Mouse (Mus musculus) naive thymus-derived CD4-positive, alpha-beta T cell, adult 2 months (primary cell): ENCODE data around the gene Fhl5.
"Not testable (repeated sequence)": the region's sequence is repeated elsewhere in the genome, so short reads cannot be mapped to it uniquely, and the experiment has no call there.

Source experiments
- DNase-seq: peaks from one replicate; pipeline ENCODE4 v3.0.0-alpha.2; 2011; ENCODE audit warnings: low read depth

Gene Fhl5

DNA sequence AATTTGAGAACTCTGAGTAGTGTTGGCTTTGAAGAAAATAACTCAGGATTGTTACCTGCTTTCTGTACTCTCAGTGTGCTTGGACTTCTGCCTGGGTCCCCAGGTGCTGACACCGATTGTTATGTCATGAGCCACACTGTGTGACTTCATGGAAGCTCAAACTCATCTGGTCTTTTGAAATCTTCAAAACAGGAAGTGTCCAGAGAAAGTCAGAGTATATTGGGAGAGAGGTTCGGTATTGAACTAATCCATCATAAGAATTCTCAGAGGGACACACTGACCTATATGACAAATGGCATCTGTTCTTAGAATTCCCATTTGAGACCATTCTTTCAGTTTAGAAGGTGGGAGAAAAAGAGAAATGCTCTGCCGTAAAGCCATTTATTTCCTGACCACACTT, at the start of gene Fhl5:
Gene Fhl5, minus strand, starts transcription at position 101 of the 400 bp plus-strand sequence.
- DNase-seq = no peak

DNA sequence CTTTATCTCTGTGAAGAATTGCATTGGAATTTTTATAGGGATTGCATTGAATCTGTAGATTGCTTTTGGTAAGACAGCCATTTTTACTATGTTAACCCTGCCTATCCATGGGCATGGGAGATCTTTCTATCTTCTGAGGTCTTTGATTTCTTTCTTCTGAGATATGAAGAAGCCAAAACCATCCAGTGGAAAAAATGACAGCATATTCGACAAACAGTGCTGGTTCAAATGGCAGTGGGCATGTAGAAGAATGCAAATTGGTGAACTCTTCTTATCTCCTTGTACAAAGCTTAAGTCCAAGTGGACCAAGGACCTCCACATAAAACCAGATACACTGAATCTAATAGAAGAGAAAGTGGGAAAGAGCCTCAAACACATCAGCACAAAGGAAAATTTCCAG, 42.3 kb upstream of the Fhl5 start:
- not testable (repeated sequence) for DNase-seq

DNA sequence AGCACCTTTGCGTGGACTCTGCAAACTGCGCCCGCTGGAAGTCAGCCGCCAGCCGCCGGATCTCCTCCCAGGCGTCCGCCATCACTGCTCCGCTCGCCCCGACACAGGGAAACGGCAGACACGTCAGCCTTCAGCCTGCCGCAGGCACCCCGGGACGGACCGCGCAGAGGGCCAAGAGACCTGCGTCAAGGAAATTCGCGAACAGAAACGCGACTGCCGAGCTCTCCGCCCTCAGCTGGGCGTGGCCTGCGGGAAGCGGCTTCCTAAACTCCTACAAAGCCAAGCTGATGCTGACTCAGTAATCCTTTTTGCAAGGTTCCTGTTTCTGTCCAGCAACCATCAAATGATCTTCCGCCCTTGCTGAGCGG, 39.0 kb upstream of the Fhl5 start, which contains the start of gene Ufl1:
Gene Ufl1, minus strand, starts transcription at position 151 of the 368 bp plus-strand sequence.
- DNase-seq = peak; percentile 93

DNA sequence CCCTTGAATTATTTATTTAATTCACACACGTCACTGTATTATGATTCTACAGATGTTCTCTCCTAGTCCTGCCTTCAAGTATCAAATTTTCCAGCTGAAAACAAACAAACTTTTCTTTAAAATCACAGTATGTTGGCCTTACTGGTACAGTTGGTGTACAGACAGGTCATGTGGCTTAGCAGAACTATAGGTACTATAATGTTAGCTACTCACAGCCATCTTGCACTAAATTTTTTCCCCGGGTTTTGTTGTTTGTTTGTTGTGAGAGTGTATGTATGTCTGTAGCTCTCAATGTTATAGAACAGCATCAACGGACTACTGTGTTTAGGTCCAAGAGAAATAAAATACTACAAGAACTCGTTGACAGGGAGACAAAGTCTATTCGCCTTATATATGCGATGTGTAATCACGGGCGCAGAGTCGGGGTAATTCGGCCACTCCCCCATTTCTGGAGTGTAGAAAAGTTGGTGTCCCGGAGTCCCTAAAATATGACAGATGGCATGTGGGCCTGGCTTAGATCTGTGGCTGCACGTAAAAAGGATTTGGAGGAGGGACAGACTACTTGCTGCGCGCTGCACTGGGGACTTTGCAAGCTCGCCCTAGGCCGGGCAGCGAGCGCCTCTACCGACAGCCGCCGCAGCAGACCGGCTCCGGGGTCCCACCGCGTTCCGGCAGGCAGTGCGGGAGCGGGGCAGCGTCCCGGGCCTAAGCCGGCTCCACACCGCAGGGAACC, 38.4 kb upstream of the Fhl5 start:
- no peak for DNase-seq

DNA sequence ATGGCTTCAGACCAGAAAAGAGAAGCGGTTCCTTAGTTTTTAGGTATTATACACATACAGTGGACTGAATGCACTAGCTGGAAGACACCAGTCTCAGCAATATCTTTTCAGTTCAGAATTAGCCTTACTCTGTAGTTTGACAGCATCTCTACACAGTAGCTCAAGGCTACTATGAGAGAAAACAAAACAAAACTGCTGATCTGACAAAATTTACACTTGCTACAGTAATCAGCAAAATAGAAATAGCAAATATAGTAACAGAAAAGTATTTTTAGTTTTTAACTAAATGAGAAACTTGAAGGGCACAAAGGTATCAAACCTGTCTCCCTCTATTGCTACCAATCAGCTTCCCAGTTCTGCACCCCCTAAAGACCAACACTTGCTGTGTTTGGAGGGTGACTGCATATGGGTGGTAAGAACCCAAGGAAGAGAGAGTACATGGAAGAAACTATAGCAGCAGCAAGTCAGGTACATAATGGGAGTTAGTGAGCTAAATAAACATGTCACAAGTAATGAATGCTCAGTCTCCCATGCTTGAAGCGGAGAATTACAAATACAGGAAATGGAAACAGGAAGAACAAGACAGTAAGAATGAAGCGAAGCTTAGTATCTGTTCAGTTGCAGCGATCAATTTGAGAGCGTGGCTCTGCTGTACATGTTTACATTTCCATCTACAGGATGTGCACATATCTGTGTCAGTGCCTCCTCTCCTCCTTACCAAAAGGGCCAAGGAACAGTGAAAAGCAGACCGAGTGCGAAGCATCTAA, 30.4 kb upstream of the Fhl5 start:
- no peak for DNase-seq

DNA sequence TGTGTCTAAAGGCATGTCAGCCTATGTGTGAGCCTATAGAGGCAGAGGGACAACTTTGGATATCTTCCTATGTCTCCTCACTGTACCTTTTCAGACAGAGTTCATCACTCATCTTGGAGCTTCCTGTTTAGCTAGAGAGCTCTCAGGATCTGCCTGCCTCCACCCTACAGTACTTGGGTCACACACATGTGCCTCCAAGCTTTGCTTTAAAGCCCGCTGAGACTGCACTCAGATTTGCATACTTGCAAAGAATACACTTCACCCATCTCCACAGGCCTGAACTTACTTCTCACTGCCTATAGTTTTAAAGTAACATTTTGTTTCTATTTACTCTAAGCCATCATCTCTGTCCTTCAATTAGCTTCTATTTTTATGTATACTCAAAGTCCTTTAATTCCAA, 29.2 kb upstream of the Fhl5 start:
- DNase-seq = no peak

DNA sequence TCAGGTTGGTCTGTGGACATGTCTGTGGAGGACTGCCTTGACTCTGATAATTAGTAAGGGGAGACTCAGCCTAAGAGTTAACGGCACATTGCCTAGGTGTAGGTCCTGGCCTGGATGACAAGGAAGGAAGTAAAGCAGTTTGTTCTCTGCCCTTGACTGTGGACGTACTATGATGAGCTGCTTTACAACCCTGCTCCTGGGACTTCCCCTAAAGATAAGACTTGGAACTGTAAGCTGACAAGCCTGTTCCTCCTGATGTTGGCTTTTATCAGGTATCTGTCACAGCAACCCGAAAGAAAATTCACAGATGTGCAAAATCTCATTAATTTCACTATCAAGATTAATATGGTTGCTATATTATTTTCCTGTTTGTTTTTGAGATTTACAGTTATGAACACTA, 24.5 kb upstream of the Fhl5 start:
- DNase-seq = no peak

DNA sequence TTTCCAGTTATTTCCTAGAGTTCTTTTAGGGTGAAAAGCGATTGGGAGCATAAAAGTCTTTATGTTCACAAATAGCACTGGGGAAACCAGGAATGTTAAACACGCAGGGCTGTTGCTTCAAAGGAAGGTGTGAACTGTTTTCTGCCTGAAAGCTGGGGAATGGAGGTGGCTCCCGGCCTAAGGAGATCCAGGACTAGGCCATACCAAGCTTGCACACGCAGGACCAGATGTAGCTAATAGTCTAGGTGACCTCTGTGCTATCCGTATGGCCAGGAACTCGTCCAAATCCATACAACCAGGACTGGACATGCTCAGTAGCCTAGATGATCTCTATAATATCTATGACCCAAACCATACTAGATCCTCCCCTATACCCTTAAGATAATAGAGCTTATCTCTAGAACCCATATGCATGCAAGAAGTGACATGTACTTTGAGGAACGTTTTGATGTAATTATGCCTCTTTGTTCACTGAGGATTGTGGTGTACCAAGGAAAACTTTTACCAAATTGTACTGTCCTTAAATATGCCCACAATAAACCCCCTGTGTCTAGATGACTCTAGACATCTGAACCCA, 15.2 kb upstream of the Fhl5 start:
- DNase-seq = no peak

DNA sequence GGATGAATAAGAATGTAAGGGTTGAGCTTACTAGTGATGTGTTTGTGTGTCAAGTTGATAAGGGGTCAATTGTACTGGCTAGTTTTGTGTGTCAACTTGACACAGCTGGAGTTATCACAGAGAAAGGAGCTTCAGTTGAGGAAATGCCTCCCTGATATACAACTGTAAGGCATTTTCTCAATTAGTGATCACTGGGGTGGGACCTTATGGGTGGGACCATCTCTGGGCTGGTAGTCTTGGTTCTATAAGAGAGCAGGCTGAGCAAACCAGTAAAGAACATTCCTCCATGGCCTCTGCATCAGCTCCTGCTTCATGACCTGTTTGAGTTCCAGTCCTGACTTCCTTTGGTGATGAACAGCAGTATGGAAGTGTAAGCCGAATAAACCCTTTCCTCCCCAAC, 7.0 kb downstream of the Fhl5 start:
- DNase-seq = not testable (repeated sequence)

DNA sequence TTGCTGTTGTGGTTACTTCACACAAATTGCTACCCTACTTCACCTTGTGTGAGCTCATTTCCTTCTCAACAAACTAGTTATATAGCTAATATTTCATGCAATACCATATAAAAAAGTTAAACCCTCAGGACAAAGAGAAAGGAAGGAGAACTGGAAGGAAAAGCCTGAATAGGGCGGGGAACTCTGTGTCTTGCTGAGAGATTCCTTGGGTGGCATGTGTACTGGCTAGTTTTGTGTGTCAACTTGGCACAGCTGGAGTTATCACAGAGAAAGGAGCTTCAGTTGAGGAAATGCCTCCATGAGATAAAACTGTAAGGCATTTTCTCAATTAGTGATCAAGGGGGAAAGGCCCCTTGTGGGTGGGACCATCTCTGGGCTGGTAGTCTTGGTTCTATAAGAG, 8.9 kb downstream of the Fhl5 start:
- not testable (repeated sequence) for DNase-seq

DNA sequence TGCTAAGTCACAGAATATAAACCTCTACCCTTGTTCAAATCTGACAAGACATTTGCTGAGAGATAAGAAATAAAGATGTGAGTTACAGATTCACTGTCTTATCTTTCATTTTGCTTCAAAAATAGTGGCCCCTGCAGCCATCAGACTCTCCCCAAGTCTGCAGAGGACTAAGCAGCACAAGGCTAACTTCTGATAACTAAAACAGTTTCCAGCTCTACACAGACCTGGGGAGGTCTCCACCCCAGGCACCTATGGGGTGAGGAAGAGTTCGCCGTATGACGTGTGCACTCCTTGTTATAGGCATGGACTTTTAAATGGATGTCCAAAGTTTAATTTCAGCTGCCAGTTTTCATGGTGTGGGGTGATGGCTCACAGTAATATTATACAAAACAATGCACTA, 10.1 kb downstream of the Fhl5 start:
- DNase-seq = no peak

DNA sequence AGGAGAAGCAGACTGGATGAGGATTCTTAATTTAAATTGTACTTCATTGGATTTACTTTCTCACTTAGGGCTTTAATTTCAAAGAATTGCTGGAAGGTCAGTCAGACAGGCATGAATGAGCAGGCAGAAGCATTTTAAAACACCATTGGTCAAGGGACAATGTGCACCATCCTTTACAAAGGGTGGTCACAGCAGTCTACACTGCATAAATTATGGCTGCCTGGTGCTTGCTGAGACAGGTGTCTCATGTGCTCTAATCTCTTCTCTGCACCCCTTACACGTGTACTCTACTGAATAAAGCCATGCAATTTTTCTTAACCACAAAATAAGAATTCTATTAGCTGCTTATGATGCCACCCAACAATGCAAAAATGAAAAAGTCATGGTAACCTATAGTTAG, 15.1 kb downstream of the Fhl5 start:
- no peak for DNase-seq

DNA sequence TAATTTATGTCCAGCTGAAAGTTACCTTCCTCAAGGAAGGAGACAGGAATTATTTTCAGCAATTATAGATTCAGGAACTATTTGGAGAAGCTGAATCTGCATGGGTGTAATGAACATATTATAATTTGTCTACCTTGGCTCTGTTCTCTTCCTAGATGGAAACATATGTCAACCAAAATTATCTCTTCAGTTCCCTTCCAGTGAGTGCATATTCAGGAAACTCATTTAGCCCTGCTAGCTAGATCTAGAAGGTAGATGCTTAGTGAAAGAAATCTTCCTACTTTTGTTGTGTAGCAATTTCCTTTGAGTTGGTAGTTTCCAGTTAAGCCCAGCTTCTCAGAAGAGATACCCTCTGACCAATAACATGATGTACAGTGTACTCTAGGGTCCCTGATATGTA, 20.7 kb downstream of the Fhl5 start:
- DNase-seq = no peak

DNA sequence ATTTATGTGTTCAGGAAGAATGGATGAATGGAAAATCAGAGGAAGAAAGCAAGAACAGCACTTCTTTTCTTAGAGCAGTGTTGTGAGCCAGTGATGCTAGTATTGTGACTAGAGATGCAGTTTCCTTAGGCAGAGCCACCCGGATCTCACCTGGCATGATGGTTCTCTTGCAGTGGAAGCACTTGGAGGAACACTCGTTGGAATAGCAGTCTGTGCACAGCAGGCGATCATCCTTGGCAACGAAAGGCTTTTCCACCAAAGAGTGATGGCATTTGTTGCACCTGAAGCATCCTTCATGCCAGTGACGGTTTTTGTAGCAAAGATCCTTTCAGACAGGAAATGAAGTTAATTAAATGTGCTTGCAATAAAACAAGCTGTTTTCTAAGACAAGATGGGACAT, 29.2 kb downstream of the Fhl5 start:
- no peak for DNase-seq

DNA sequence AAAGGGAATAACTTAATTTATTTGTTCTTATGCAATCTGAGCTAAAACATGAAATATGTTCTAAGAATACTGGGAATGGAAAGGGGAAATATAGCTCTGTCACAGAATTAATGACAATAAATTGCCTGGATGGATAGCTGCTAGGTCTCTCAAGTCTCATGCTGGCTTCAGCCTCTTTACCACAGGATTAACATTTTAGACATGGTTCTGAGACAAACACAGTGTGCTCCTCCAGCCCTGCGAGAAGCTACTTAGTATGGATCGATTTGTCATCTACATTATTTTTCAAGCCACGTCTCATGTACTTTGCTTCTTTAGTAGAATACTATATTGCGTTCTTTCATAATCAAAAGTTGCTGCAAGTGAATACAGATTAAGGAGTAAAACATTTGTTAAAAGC, 36.5 kb downstream of the Fhl5 start:
- no peak for DNase-seq

DNA sequence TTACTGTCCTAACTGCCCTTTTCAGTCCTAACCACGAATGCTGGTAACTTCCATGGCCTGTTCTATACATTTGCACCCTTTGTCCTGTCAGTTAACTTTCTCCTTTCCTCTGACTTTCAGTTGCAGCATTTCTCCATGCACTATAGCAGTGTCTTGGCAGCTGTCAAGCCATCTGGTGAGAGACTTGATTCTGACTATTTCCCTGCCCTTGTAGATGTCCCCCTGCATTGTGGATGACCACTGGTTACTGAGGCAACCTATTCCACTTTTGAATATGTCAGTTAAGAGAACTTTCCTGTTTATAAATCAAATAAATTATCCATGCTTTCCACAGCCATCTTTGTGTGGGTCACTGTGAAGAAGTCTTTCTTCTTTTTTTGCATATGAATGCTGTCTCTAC, 45.4 kb downstream of the Fhl5 start:
- DNase-seq = no peak

DNA sequence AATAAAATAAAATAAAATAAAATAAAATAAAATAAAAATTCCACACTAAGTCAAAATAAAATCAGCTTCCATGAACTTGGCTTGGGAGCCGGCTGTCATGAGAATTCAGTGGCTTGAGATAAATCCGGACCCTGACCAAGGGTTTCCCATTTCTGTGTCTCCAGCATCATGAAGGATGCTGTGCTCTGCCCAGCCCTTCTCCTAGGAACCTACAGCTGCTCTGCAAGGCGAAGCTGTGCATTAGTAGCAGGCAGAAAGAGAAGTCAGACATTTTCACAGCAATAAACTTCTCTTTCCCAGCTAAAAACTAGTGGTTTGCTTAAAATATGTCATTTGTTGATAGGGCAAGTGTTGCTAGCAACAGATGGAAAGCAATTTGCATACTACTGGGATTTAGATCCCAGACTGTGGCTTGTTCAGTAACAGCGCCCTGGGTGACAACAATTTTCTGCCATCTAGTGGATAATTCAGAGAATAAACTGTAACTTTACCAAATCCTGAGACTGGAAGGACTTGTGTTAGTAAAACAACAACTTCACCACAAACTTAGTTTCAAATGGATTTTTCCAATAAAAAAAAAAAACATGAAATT, 63.0 kb downstream of the Fhl5 start:
- no peak for DNase-seq
